Mouse (Mus musculus): ENCODE measurements around the gene Vwa1.
A peak's percentile ranks its signal among the peaks of the same experiment; 100 is the strongest.
"Not testable (repeated sequence)": the region's sequence is repeated elsewhere in the genome, so short reads cannot be mapped to it uniquely, and the experiment has no call there.

Gene Vwa1

GRCm38 (mm10) chr4:155746036-155746548 is 28.4 kb downstream of the Vwa1 start:
- DNase-seq (ENCODE audit: low read depth, low spot score) = no peak

- no peak for DNase-seq (ENCODE audit: low read depth, low spot score)
Observed at GRCm38 (mm10) chr4:155745136-155745535, 29.4 kb downstream of the Vwa1 start.

GRCm38 (mm10) chr4:155744474-155744873 is 30.0 kb downstream of the Vwa1 start:
- DNase-seq (ENCODE audit: low read depth, low spot score) = no peak

GRCm38 (mm10) chr4:155742684-155743083 is 31.8 kb downstream of the Vwa1 start:
- DNase-seq (ENCODE audit: low read depth, low spot score) = no peak

- DNase-seq (ENCODE audit: low read depth, low spot score) = not testable (repeated sequence)
Observed at GRCm38 (mm10) chr4:155740681-155741080, 33.8 kb downstream of the Vwa1 start.

- no peak for DNase-seq (ENCODE audit: low read depth, low spot score)
Observed at GRCm38 (mm10) chr4:155739741-155740636, 34.5 kb downstream of the Vwa1 start.

GRCm38 (mm10) chr4:155739152-155739551 is 35.3 kb downstream of the Vwa1 start:
- no peak for DNase-seq (ENCODE audit: low read depth, low spot score)

- no peak for DNase-seq (ENCODE audit: low read depth, low spot score)
Observed at GRCm38 (mm10) chr4:155738262-155738661, 36.2 kb downstream of the Vwa1 start.

- no peak for DNase-seq (ENCODE audit: low read depth, low spot score)
Observed at GRCm38 (mm10) chr4:155736421-155736820, 38.1 kb downstream of the Vwa1 start.

- DNase-seq (ENCODE audit: low read depth, low spot score) = peak; percentile 45
Observed at GRCm38 (mm10) chr4:155735788-155736187, 38.7 kb downstream of the Vwa1 start.

GRCm38 (mm10) chr4:155734951-155735702 is 39.4 kb downstream of the Vwa1 start:
- no peak for DNase-seq (ENCODE audit: low read depth, low spot score)

- peak; percentile 87 for DNase-seq (ENCODE audit: low read depth, low spot score)
Observed at GRCm38 (mm10) chr4:155734350-155734941, 40.1 kb downstream of the Vwa1 start, which contains the start of gene Tmem240. Gene Tmem240 (plus strand): TSS chr4:155734800.

- DNase-seq (ENCODE audit: low read depth, low spot score) = no peak
Observed at GRCm38 (mm10) chr4:155733267-155733666, 41.2 kb downstream of the Vwa1 start.

- DNase-seq (ENCODE audit: low read depth, low spot score) = no peak
Observed at GRCm38 (mm10) chr4:155727993-155728392, 46.5 kb downstream of the Vwa1 start.

- DNase-seq (ENCODE audit: low read depth, low spot score) = peak; percentile 57
Observed at GRCm38 (mm10) chr4:155721668-155722083, 52.8 kb downstream of the Vwa1 start.
